Mouse (Mus musculus) embryonic facial prominence, embryonic 15.5 days (tissue): ENCODE data around the gene Snrk. TPM values are rescaled to one million over a fixed set of nuclear protein-coding genes. Genes with fewer than 3 reads are reported as not detected.

Source experiments
- ATAC-seq: fragments of 200-750 bp; cut with Nextera tagmentation; 2 replicates; pipeline ENCODE4 v1.8.0; 2017; ENCODE audit warnings: low read depth, moderate TSS enrichment; ENCODE audit not compliant: insufficient number of reproducible peaks, low FRiP score, low TSS enrichment
- H3K27ac ChIP-seq: fragments of 300-500 bp; sonication (generic); replicated peaks from 2 replicates; pipeline ENCODE4 v1.5.1; 2015; ENCODE audit warnings: mild to moderate bottlenecking, inconsistent platforms
- H3K27me3 ChIP-seq: fragments of 300-500 bp; sonication (generic); 2 replicates; pipeline ENCODE4 v1.6.1; 2015; ENCODE audit warnings: inconsistent platforms
- H3K36me3 ChIP-seq: fragments of 300-500 bp; sonication (generic); 2 replicates; pipeline ENCODE4 v1.6.1; 2015; ENCODE audit warnings: mild to moderate bottlenecking, inconsistent platforms
- H3K4me1 ChIP-seq: fragments of 300-500 bp; sonication (generic); 2 replicates; pipeline ENCODE4 v1.6.1; 2015; ENCODE audit warnings: inconsistent platforms
- H3K4me2 ChIP-seq: fragments of 300-500 bp; sonication (generic); replicated peaks from 2 replicates; pipeline ENCODE4 v1.6.1; 2015; ENCODE audit warnings: mild to moderate bottlenecking, inconsistent platforms
- H3K4me3 ChIP-seq: fragments of 300-500 bp; sonication (generic); replicated peaks from 2 replicates; pipeline ENCODE4 v1.5.1; 2015; ENCODE audit warnings: mild to moderate bottlenecking, inconsistent platforms
- H3K9ac ChIP-seq: fragments of 300-500 bp; sonication (generic); 2 replicates; pipeline ENCODE4 v1.6.1; 2015; ENCODE audit warnings: inconsistent platforms
- H3K9me3 ChIP-seq: fragments of 300-500 bp; sonication (generic); replicated peaks from 2 replicates; pipeline ENCODE4 v1.6.1; 2016; ENCODE audit warnings: inconsistent platforms
- WGBS: fragments of 180-500 bp; shearing (Covaris S2); methylation state at CpG from one replicate; pipeline ENCODE4 v1.1.7; 2015; 5-methylcytosine and 5-hydroxymethylcytosine counted together
- polyA plus RNA-seq: library from polyadenylated mRNA; unstranded; fragments of >200 nt; fragmentation: Nextera tagmentation; extraction: Ambion mirVana; gene quantifications from 2 replicates; pipeline ENCODE4 v1.2.1, GENCODE M21; 2015

Gene Snrk
- polyA plus RNA-seq, 1 experiment from 2014 or later, result 61.5 TPM

DNA sequence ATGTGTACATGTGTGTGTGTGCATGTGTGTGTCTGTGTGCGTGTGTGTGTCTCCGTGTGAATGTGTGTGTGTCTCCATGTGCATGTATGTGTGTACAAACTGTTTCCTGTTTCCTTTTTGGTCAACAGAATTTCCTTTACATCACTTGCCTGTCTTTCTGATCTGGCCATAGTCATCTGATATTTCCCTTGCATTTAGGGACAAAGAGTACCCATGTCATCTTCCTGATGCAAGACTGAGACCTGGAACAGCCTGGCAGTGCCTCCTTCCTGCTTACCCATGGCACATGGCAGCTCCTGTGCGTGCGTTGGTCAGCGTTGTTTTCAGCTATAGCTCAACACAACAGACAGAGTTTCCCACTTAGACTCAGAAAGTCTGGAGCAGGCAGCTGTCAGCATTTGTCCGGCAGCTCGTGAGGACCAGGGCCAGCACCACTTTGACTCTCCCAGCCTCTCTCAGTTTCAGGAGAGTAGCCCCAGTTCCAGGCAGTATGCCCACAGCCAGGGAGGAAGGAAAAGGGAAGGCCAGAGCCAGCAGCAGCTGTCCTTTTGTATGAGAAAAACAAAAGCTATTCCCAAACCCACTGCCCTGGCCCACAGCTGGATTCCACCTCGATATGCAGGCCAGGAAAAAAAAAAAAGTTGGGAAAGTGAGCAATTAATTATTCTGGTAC, 7.4 kb upstream of the Snrk start:
- WGBS, result 60% methylated on average over 8 of the region's 8 CpGs
- no peak overlapping the region for H3K9ac ChIP-seq
- H3K4me3 ChIP-seq, result no peak overlapping the region
- peak overlapping the region; percentile 71 for H3K27ac ChIP-seq
- peaks cover 9% of the 10 kb centered on the region for H3K4me1 ChIP-seq
- no peak for ATAC-seq
- no peak overlapping the region for H3K4me2 ChIP-seq
- H3K27me3 ChIP-seq, result no peaks in the 10 kb centered on the region
- no peaks in the 10 kb centered on the region for H3K9me3 ChIP-seq
- H3K36me3 ChIP-seq, result no peaks in the 10 kb centered on the region

GRCm38 (mm10) chr9:122110508-122110907, 6.6 kb upstream of the Snrk start:
- Histone ChIP-seq H3K27ac (peak overlapping the region; percentile 71), H3K9ac (no peak overlapping the region)

DNA sequence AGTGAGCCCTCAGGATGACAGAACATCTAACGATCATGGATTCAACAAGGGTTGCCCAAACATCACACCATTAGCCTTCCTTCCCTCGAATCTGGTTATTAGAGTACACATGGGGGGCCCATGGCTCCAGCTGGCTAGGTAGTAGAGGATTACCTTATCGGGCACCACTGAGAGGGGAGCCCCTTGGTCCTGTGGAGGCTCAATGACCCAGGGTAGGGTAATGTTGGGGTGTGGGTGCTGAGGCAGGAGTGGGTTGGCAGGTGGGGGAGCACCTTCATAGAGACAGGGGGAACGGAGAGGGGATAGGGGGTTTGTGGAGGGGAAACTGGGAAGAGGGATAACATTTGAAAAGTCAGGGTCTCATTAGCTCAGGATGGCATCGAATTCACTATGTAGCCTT, 6.1 kb upstream of the Snrk start:
- H3K4me3 ChIP-seq, result no peak overlapping the region
- H3K36me3 ChIP-seq, result no peaks in the 10 kb centered on the region
- H3K4me1 ChIP-seq, result peaks cover 9% of the 10 kb centered on the region
- no peaks in the 10 kb centered on the region for H3K9me3 ChIP-seq
- ATAC-seq, result no peak
- H3K27me3 ChIP-seq, result no peaks in the 10 kb centered on the region
- no peak overlapping the region for H3K4me2 ChIP-seq
- H3K27ac ChIP-seq, result peak overlapping the region; percentile 71; the same call in 1 of the 2 replicates
- 69% methylated on average over 5 of the region's 5 CpGs for WGBS
- no peak overlapping the region for H3K9ac ChIP-seq

More at GRCm38 (mm10) chr9:122110508-122110907, 6.6 kb upstream of the Snrk start:
- WGBS, result 42% methylated on average over 6 of the region's 6 CpGs
- no peak overlapping the region for H3K4me2 ChIP-seq
- no peak overlapping the region for H3K4me3 ChIP-seq
- peaks cover 9% of the 10 kb centered on the region for H3K4me1 ChIP-seq
- ATAC-seq, result no peak
- H3K36me3 ChIP-seq, result no peaks in the 10 kb centered on the region
- no peaks in the 10 kb centered on the region for H3K9me3 ChIP-seq
- no peaks in the 10 kb centered on the region for H3K27me3 ChIP-seq

- no peak overlapping the region for H3K4me3 ChIP-seq
- no peak overlapping the region for H3K27ac ChIP-seq
- no peak overlapping the region for H3K9ac ChIP-seq
- H3K9me3 ChIP-seq, result no peaks in the 10 kb centered on the region
- no peaks in the 10 kb centered on the region for H3K27me3 ChIP-seq
- H3K4me2 ChIP-seq, result no peak overlapping the region
- WGBS, result 67% methylated on average over 4 of the region's 4 CpGs
- no peak for ATAC-seq
- no peaks in the 10 kb centered on the region for H3K36me3 ChIP-seq
- H3K4me1 ChIP-seq, result peaks cover 10% of the 10 kb centered on the region
Observed at GRCm38 (mm10) chr9:122115552-122115951, 1.5 kb upstream of the Snrk start.

- Histone ChIP-seq H3K27me3 (no peaks in the 10 kb centered on the region), H3K9ac (no peak overlapping the region), H3K4me2 (no peak overlapping the region), H3K9me3 (no peaks in the 10 kb centered on the region), H3K36me3 (no peaks in the 10 kb centered on the region), H3K4me1 (peaks cover 9% of the 10 kb centered on the region), H3K27ac (no peak overlapping the region), H3K4me3 (no peak overlapping the region)
- no peak for ATAC-seq
- 64% methylated on average over 1 of the region's 1 CpGs for WGBS
Observed at GRCm38 (mm10) chr9:122116359-122116758, 707 bp upstream of the Snrk start.

DNA sequence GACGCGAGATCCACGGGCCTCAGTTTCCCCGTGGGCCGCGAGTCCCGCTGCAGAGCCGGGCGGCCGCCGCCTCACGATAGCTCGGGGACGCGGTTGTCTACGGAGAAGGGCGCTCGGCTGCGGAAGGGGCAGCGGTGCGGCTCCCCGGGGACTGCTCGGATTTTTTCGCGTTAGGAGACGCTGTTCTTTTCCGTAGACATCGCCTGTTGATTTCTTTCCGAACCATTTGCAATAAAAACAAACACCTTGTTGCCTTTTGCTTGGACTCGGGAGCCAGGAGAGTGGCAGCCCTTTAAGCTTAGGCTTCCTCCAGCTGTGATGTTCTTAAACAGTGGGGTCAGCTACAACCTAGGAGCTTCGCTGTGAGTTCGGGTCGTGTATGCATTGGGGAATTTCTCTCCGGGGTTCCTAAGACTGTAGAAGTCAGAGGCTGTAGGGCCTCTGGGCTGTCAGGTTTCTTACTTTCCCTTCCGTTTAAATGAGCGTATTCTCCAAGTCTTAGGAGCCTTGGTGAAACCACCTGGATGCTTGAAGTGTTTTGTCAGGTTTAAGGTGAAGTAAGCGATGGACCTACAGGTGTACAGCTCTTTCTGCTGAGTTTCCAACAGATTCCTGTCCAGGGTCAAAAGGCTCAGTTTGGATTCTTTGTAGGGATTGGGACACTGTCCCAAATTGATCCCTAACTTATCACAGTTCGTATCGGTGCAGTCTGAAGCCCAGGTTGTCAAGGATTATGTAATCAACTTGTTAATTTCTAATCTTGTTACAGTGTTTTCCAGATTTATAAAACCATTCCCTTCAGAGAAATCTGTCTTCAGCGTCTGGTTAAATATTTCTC, 845 bp downstream of the Snrk start:
- Histone ChIP-seq H3K27me3 (no peaks in the 10 kb centered on the region), H3K4me2 (peak overlapping the region; percentile 66), H3K36me3 (no peaks in the 10 kb centered on the region), H3K4me1 (peaks cover 16% of the 10 kb centered on the region), H3K27ac (peak overlapping the region; percentile 88), H3K9me3 (no peaks in the 10 kb centered on the region), H3K4me3 (peak overlapping the region; percentile 81), H3K9ac (peak overlapping the region; percentile 98)
- peak; percentile 52 for ATAC-seq
- WGBS, result 3% methylated on average over 40 of the region's 40 CpGs

DNA sequence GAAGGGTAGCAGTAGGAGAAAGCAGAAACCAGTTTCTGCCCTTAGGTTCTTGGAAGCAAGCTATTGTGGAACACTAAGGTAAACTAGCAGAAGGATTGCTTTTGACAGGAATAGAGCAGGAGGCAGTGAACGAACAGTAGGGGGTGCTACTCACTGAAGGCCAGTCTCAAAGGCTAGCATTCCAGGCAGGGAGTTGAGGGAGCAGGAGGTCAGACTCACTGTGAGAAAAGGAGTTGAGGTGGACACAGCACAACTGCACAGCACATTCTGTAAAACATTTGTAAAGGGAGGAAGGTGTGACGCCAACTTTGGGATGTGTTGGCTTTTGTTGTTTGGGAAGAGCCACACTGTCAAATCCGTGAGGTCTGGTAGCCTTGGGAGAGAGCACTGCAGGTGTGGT, 3.0 kb downstream of the Snrk start:
- no peak overlapping the region for H3K9ac ChIP-seq
- WGBS, result 46% methylated on average over 3 of the region's 3 CpGs
- H3K4me2 ChIP-seq, result no peak overlapping the region
- H3K9me3 ChIP-seq, result no peaks in the 10 kb centered on the region
- H3K4me3 ChIP-seq, result no peak overlapping the region
- no peak overlapping the region for H3K27ac ChIP-seq
- no peak for ATAC-seq
- H3K36me3 ChIP-seq, result no peaks in the 10 kb centered on the region
- no peaks in the 10 kb centered on the region for H3K27me3 ChIP-seq
- H3K4me1 ChIP-seq, result peaks cover 16% of the 10 kb centered on the region

DNA sequence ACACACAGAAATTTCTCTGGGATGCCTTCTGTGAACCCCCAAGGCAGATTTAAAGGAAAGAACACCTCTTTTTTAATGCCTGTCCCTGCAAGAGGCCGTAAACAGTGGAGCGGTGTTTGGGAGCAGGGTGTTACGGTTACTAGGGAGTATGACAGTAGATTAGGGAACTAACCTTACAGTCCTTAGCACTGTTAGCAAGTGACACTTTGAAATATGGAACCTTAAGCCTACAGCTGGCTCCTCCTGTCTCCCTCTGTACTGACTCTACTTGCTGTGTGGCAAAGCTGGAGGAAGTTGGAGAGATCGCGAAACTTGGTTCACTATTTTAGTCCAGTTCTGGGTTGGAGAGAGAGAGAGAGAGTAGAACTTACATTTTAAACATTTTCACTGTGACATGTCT, 5.0 kb downstream of the Snrk start:
- Histone ChIP-seq H3K9me3 (no peaks in the 10 kb centered on the region), H3K27ac (peak overlapping the region; percentile 39), H3K4me1 (peaks cover 16% of the 10 kb centered on the region), H3K9ac (no peak overlapping the region), H3K36me3 (no peaks in the 10 kb centered on the region), H3K4me2 (no peak overlapping the region), H3K27me3 (no peaks in the 10 kb centered on the region), H3K4me3 (no peak overlapping the region)
- WGBS, result 88% methylated on average over 5 of the region's 5 CpGs
- ATAC-seq, result no peak

- 64% methylated on average over 5 of the region's 5 CpGs for WGBS
- ATAC-seq, result no peak
- Histone ChIP-seq H3K4me1 (peaks cover 12% of the 10 kb centered on the region), H3K4me3 (no peak overlapping the region), H3K27me3 (no peaks in the 10 kb centered on the region), H3K4me2 (no peak overlapping the region), H3K9ac (no peak overlapping the region), H3K9me3 (no peaks in the 10 kb centered on the region), H3K36me3 (no peaks in the 10 kb centered on the region), H3K27ac (peak overlapping the region; percentile 52; the same call in 1 of the 2 replicates)
Observed at GRCm38 (mm10) chr9:122123181-122123580, 6.1 kb downstream of the Snrk start.

- Histone ChIP-seq H3K4me2 (no peak overlapping the region), H3K4me3 (no peak overlapping the region), H3K27me3 (no peaks in the 10 kb centered on the region), H3K27ac (no peak overlapping the region), H3K4me1 (peaks cover 13% of the 10 kb centered on the region), H3K9me3 (no peaks in the 10 kb centered on the region), H3K36me3 (no peaks in the 10 kb centered on the region), H3K9ac (no peak overlapping the region)
- WGBS, result 65% methylated on average over 5 of the region's 5 CpGs
- ATAC-seq, result no peak
Observed at GRCm38 (mm10) chr9:122125723-122126290, 8.7 kb downstream of the Snrk start.

GRCm38 (mm10) chr9:122126790-122127189, 9.7 kb downstream of the Snrk start:
- no peak for ATAC-seq
- Histone ChIP-seq H3K4me1 (peaks cover 10% of the 10 kb centered on the region; the same call in 1 of the 2 replicates), H3K27ac (no peak overlapping the region), H3K9ac (no peak overlapping the region), H3K36me3 (no peaks in the 10 kb centered on the region), H3K9me3 (no peaks in the 10 kb centered on the region), H3K4me2 (no peak overlapping the region), H3K27me3 (no peaks in the 10 kb centered on the region), H3K4me3 (no peak overlapping the region)
- WGBS, result 67% methylated on average over 8 of the region's 8 CpGs
